Mouse (Mus musculus) forebrain, embryonic 13.5 days (tissue): ENCODE measurements at regions not wholly inside any gene's neighbourhood (a gene's known extent, or its start where the extent isn't known, plus 50 kb on each side); places are given as distances from the start of the nearest gene placed in this dataset.
A peak's percentile ranks its signal among the peaks of the same experiment; 100 is the strongest.

Experiments
- ATAC-seq: fragments of 200-750 bp; cut with Nextera tagmentation; 2 replicates; pipeline ENCODE4 v1.8.0; 2017
- H3K27ac ChIP-seq: fragments of 300-500 bp; sonication (generic); 2 replicates; pipeline ENCODE4 v1.5.1; 2015; ENCODE audit warnings: inconsistent platforms, mild to moderate bottlenecking, moderate library complexity
- H3K27me3 ChIP-seq: fragments of 300-500 bp; sonication (generic); 2 replicates; pipeline ENCODE4 v1.6.1; 2015; ENCODE audit warnings: mild to moderate bottlenecking, inconsistent platforms
- H3K36me3 ChIP-seq: fragments of 300-500 bp; sonication (generic); 2 replicates; pipeline ENCODE4 v1.6.1; 2015; ENCODE audit warnings: mild to moderate bottlenecking, inconsistent platforms; ENCODE audit not compliant: poor library complexity, severe bottlenecking
- H3K4me1 ChIP-seq: fragments of 300-500 bp; sonication (generic); 2 replicates; pipeline ENCODE4 v1.6.1; 2015; ENCODE audit warnings: inconsistent platforms
- H3K4me2 ChIP-seq: fragments of 300-500 bp; sonication (generic); 2 replicates; pipeline ENCODE4 v1.6.1; 2015; ENCODE audit warnings: inconsistent platforms, mild to moderate bottlenecking, moderate library complexity
- H3K4me3 ChIP-seq: fragments of 300-500 bp; sonication (generic); 2 replicates; pipeline ENCODE4 v1.5.1; 2015; ENCODE audit warnings: mild to moderate bottlenecking, inconsistent platforms
- H3K9ac ChIP-seq: fragments of 300-500 bp; sonication (generic); 2 replicates; pipeline ENCODE4 v1.6.1; 2015; ENCODE audit warnings: mild to moderate bottlenecking, inconsistent platforms
- H3K9me3 ChIP-seq: fragments of 300-500 bp; sonication (generic); replicated peaks from 2 replicates; pipeline ENCODE4 v1.6.1; 2016; ENCODE audit warnings: inconsistent platforms
- WGBS: fragments of 180-500 bp; shearing (Covaris S2); methylation state at CpG from one replicate; pipeline ENCODE4 v1.1.7; 2015; 5-methylcytosine and 5-hydroxymethylcytosine counted together

DNA sequence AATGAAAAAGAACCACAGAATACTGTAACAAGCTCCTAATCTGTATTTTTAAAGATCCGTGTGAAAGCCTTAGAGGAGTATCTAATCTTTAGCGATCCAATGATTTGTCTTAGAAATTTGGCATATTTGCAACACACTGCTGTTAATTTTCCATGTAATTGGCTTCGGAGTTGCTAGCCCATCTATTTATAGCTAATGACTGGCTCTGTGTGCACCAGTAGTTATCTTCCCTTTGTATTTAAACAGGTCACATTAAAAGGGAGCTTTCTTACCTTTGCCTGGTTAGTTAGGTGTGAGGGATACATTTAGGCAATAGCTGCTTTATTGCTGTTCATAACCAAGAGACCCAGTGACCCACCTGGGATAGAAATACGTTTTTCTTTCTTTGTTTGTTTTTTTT lies 256.3 kb upstream of the Mme start:
- H3K4me3 ChIP-seq, result no peak overlapping the region
- no peaks in the 10 kb centered on the region for H3K36me3 ChIP-seq
- H3K4me2 ChIP-seq, result no peak overlapping the region
- ATAC-seq, result no peak
- H3K9ac ChIP-seq, result no peak overlapping the region
- no peaks in the 10 kb centered on the region for H3K4me1 ChIP-seq
- no peaks in the 10 kb centered on the region for H3K27me3 ChIP-seq
- no peak overlapping the region for H3K27ac ChIP-seq
- H3K9me3 ChIP-seq, result no peaks in the 10 kb centered on the region
- 67% methylated on average over 4 of the region's 4 CpGs for WGBS

DNA sequence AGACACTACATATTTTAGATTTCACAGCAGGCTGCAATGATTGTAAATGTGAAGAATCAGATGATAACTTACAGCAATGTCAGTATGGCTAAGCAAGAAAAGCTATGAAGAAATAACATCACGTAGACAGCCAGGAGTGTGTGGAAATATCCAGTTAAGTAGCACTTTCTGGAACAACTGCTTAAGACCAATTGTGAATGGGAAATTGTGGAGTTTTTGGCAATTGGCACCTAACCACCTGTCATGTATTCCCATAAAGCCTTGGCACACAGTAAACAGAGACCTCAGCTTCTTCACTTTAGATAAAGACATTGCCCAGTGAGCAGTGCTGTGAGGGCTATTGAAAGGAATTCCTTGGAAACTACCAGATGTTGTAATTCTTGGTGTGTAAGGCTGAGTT lies 264.4 kb upstream of the Mme start:
- no peak overlapping the region for H3K27ac ChIP-seq
- no peaks in the 10 kb centered on the region for H3K27me3 ChIP-seq
- H3K4me3 ChIP-seq, result no peak overlapping the region
- no peak overlapping the region for H3K9ac ChIP-seq
- no peak overlapping the region for H3K4me2 ChIP-seq
- no peaks in the 10 kb centered on the region for H3K36me3 ChIP-seq
- no peaks in the 10 kb centered on the region for H3K9me3 ChIP-seq
- H3K4me1 ChIP-seq, result no peaks in the 10 kb centered on the region
- WGBS, result 95% methylated on average over 1 of the region's 1 CpGs
- no peak for ATAC-seq

DNA sequence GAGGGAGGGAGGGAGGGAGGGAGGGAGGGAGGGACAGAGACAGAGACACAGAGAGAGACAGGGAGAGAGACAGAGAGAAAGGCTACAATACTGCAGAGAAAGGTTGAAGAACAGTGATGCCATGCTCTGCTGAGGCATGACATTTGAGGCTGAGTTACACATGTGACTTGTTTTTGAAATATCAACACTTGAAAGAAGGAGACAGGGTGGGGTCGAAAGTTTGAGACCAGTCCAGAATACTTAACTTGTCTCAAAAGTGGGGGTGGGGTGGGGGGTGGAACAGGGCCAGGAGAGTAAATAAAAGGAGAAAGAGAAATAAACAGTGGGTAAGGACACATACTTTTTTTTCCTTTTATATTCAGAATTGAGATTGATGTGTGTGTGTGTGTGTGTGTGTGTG lies 278.1 kb upstream of the Mme start:
- no peak overlapping the region for H3K4me2 ChIP-seq
- no peak overlapping the region for H3K4me3 ChIP-seq
- no peak overlapping the region for H3K27ac ChIP-seq
- H3K4me1 ChIP-seq, result no peaks in the 10 kb centered on the region
- no peak overlapping the region for H3K9ac ChIP-seq
- no peaks in the 10 kb centered on the region for H3K36me3 ChIP-seq
- H3K9me3 ChIP-seq, result no peaks in the 10 kb centered on the region
- no peak for ATAC-seq
- H3K27me3 ChIP-seq, result no peaks in the 10 kb centered on the region
- WGBS, result 78% methylated on average over 1 of the region's 1 CpGs

DNA sequence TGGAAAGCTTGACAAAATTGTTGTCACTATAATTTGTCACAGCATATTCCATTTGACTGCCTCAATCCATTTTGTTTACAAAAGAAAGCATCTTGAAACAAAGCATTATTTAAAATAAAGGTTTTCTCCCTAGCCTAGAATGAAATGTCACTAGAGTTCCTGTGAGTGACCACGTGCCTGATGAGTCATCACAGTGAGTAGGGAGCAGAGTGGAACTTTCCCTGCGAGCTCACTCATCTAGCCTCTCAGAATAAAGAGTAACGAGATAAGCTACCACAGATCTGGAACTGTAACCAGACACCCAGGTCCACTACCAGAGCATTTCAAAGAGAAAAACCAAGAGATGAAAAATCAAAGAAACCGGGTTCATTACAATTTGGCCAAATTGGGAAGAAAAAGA lies 278.7 kb upstream of the Mme start:
- no peak for ATAC-seq
- WGBS, result 55% methylated on average over 4 of the region's 4 CpGs
- Histone ChIP-seq H3K4me3 (no peak overlapping the region), H3K27ac (no peak overlapping the region), H3K9ac (no peak overlapping the region), H3K36me3 (no peaks in the 10 kb centered on the region), H3K27me3 (no peaks in the 10 kb centered on the region), H3K9me3 (no peaks in the 10 kb centered on the region), H3K4me1 (no peaks in the 10 kb centered on the region), H3K4me2 (no peak overlapping the region)

DNA sequence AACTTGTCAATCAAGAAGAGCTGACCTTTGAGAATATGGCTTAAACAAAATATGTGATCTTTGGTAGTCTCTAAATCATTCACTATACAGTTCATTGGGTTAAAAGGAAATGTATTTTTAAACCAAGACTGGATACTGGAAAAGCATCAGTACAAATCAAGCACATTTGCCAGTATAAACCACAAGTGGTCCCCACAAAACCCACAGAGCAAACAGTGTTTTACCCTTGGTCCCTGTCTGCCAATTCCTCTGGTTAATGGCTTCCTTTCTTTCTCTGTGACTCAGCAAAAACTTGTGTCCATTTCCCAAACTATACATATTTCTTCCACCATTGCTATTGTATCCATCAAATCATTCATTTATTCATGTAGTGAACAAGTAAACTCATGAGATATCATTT lies 296.0 kb upstream of the Mme start:
- Histone ChIP-seq H3K4me2 (no peak overlapping the region), H3K27ac (no peak overlapping the region), H3K36me3 (no peaks in the 10 kb centered on the region), H3K4me3 (no peak overlapping the region), H3K9me3 (no peaks in the 10 kb centered on the region), H3K9ac (no peak overlapping the region), H3K4me1 (no peaks in the 10 kb centered on the region), H3K27me3 (no peaks in the 10 kb centered on the region)
- ATAC-seq, result no peak

DNA sequence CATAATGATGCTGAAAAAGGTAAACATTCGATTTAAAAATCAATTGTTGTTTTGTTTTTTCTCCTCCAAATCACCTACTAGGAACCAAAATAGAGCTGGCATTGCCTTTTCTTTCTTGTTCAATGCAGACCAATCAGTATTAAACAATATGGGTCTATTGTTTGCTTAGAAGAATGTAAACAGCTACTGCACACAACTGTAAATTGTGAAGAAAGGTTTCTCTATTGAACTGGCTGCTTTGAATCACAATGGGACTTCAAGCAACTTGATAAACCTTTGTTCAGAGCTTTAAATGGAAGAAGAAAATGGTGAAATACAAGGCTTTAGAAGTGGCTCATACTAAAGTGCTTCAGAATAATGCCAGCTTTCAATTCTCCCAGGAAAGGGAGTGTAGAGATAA lies 302.7 kb upstream of the Mme start:
- no peaks in the 10 kb centered on the region for H3K9me3 ChIP-seq
- WGBS, result 55% methylated on average over 1 of the region's 1 CpGs
- ATAC-seq, result no peak
- H3K27ac ChIP-seq, result no peak overlapping the region
- H3K4me2 ChIP-seq, result no peak overlapping the region
- H3K4me3 ChIP-seq, result no peak overlapping the region
- no peak overlapping the region for H3K9ac ChIP-seq
- H3K36me3 ChIP-seq, result no peaks in the 10 kb centered on the region
- H3K4me1 ChIP-seq, result no peaks in the 10 kb centered on the region
- no peaks in the 10 kb centered on the region for H3K27me3 ChIP-seq

DNA sequence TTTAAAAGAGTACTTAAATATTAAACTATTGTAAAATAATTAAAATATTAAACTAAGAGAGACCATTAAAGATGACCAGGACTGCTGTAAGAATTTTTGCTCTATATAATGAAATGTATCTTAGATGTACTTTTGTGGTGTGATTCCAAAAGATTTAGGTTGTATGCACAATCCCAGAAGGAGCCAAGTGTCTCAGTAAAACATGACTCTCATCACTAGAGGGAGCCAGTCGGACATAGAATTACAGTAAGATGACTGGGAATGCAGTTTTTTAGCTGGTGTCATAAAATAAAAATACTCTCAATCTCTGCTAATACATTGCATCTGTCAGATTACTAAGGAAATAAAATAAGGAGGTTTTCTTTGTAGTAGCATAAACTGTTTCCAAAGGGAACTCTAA lies 316.9 kb upstream of the Mme start:
- Histone ChIP-seq H3K9me3 (no peaks in the 10 kb centered on the region), H3K27ac (no peak overlapping the region), H3K4me3 (no peak overlapping the region), H3K4me2 (no peak overlapping the region), H3K4me1 (no peaks in the 10 kb centered on the region), H3K27me3 (no peaks in the 10 kb centered on the region), H3K9ac (no peak overlapping the region), H3K36me3 (no peaks in the 10 kb centered on the region)
- 5% methylated on average over 1 of the region's 1 CpGs for WGBS
- ATAC-seq, result 0 out of 2 replicates have a peak, but pooled peaks have one; percentile 41

DNA sequence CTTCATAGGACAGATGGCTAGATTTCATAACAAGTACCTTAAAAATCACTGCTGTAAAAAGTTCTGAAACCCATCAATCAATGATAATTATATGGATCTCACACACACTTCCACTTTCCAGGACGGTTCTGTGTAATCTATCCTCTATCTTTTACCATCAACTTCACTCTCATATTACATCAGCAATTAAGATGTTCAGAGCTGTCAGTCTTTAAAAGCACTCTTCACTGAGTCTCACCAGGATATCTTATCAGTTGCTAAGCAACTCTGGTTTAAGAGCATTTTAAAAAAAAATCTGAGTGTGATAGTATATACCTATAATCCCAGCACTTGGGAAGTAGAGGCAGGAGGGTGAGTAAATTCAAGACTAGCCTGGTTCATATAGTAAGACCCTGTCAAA lies 312.0 kb upstream of the Gpr149 start:
- no peaks in the 10 kb centered on the region for H3K9me3 ChIP-seq
- 32% methylated on average over 1 of the region's 1 CpGs for WGBS
- H3K4me2 ChIP-seq, result no peak overlapping the region
- no peak overlapping the region for H3K9ac ChIP-seq
- no peak overlapping the region for H3K27ac ChIP-seq
- no peak overlapping the region for H3K4me3 ChIP-seq
- H3K4me1 ChIP-seq, result no peaks in the 10 kb centered on the region
- peak; percentile 69 for ATAC-seq
- no peaks in the 10 kb centered on the region for H3K36me3 ChIP-seq
- no peaks in the 10 kb centered on the region for H3K27me3 ChIP-seq

DNA sequence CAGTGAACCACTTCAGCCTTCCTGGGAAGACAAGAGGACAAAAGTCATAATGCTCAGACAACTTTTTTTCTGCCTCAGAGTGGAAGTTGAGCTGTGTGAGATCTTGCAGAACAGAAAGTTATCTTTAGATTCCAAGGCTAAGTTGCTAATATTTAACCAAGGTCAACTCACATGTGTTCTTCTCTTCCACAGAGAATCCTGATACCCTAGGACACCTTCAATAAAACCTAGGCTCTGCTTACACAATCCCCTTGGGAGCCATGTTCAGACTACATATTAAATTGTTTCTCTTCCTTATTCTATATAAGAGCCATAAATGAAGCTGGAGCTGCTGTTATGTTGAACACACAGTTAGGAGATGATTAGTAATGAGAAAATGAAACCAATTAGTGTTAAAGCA lies 280.2 kb upstream of the Gpr149 start:
- H3K9me3 ChIP-seq, result no peaks in the 10 kb centered on the region
- no peaks in the 10 kb centered on the region for H3K4me1 ChIP-seq
- ATAC-seq, result no peak
- H3K27ac ChIP-seq, result no peak overlapping the region
- H3K36me3 ChIP-seq, result no peaks in the 10 kb centered on the region
- H3K4me3 ChIP-seq, result no peak overlapping the region
- no peaks in the 10 kb centered on the region for H3K27me3 ChIP-seq
- H3K4me2 ChIP-seq, result no peak overlapping the region
- no peak overlapping the region for H3K9ac ChIP-seq

DNA sequence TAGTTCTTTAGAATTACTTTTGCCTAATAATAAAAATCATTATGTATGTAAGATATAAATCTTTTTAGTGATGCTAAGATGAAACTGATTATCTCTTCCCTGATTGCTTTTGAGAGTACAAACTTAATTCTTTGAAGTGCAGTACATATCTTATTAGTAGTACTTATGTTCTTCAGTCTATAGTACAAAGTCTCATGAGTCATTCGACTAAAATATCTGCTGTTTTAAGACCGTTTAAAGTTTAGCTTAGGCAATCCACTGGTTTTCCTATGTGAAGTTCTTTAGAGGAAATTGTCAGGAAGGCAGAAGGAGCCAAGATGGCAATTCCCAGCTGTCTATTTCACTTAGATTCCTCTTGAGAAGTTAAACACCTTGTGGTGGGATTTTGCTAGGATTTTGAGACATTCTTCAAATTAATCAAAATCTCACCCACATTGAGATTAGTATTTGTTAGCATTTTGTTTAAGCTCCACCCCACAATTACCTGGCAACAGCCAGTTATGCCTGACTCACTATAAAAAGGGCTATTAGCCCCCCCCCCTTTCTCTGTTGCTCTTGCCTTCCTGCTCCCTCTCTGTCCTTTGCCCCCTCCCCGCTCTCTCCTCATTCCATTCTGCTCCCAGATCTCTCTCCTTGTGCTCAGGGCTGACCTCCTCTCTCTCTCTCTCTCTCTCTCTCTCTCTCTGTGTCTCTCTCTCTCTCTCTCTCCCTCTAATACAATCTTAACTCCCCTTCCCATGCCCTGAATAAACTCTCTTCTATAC lies 277.6 kb upstream of the Gpr149 start:
- H3K4me1 ChIP-seq, result no peaks in the 10 kb centered on the region
- no peak overlapping the region for H3K4me3 ChIP-seq
- H3K27me3 ChIP-seq, result no peaks in the 10 kb centered on the region
- no peak overlapping the region for H3K27ac ChIP-seq
- no peak overlapping the region for H3K4me2 ChIP-seq
- no peak overlapping the region for H3K9ac ChIP-seq
- ATAC-seq, result no peak
- WGBS, result 80% methylated on average over 3 of the region's 3 CpGs
- H3K9me3 ChIP-seq, result no peaks in the 10 kb centered on the region
- H3K36me3 ChIP-seq, result no peaks in the 10 kb centered on the region

DNA sequence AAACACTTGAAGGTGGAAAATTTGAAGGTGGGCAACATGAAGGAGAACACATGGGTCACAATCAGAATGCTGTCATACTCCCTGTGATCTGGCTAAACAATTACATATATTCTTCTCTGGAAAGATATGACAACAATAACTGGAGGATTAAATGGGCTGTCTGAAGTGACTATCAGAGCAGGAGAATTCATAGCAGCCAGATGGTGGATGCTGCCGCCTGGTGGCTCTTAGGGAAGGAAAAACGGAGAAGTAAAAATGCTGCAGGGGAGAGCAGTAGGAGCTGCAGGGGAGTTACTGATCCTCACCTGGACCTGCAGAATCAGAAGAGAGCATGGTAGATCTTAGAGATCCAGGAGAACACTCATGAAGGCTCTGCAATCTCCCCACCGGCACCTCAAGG lies 255.8 kb upstream of the Gpr149 start:
- no peaks in the 10 kb centered on the region for H3K9me3 ChIP-seq
- no peak overlapping the region for H3K4me3 ChIP-seq
- no peaks in the 10 kb centered on the region for H3K27me3 ChIP-seq
- H3K9ac ChIP-seq, result no peak overlapping the region
- H3K36me3 ChIP-seq, result no peaks in the 10 kb centered on the region
- WGBS, result 14% methylated on average over 3 of the region's 3 CpGs
- no peaks in the 10 kb centered on the region for H3K4me1 ChIP-seq
- H3K27ac ChIP-seq, result no peak overlapping the region
- peak; percentile 76 for ATAC-seq
- no peak overlapping the region for H3K4me2 ChIP-seq

DNA sequence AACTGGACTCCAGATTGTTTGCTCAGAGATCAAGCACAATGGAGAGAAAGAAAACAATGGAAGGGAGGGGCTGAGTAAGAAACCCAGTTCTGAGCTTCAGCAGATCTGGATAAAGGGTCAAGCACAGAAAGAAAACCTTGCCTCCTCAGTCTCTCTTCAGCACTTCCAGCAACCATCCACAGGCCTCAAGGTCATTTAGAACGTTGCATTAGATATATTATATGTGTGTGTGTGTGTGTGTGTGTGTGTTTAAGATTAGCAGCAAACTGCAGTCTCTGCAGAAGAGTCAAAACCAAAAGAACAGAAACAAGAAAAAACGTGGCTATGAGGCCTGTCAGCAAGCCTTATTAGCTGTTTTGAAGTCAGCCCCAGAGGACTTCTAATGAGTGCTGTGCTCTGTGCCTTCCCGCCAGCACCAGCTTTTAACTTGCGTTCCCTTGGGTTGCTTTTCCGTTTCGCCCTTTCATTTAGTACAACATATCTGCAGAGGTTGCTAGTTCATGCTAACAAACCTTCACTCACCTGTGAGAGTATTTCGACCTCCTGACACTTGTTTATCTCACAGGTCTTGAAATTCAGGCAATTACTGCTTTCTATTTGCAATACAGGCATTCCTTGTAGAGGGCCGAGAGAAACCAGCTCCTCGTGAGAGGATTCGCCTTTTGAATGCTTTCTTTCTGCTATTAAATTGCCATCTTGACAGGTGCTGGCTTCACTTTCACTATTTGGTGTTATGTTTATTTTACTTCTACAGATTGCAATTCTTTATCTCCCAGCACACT lies 230.9 kb upstream of the Gpr149 start:
- Histone ChIP-seq H3K9ac (no peak overlapping the region), H3K4me1 (no peaks in the 10 kb centered on the region), H3K4me2 (no peak overlapping the region), H3K9me3 (no peaks in the 10 kb centered on the region), H3K27me3 (no peaks in the 10 kb centered on the region), H3K27ac (no peak overlapping the region), H3K4me3 (no peak overlapping the region), H3K36me3 (no peaks in the 10 kb centered on the region)
- 73% methylated on average over 10 of the region's 10 CpGs for WGBS
- no peak for ATAC-seq

DNA sequence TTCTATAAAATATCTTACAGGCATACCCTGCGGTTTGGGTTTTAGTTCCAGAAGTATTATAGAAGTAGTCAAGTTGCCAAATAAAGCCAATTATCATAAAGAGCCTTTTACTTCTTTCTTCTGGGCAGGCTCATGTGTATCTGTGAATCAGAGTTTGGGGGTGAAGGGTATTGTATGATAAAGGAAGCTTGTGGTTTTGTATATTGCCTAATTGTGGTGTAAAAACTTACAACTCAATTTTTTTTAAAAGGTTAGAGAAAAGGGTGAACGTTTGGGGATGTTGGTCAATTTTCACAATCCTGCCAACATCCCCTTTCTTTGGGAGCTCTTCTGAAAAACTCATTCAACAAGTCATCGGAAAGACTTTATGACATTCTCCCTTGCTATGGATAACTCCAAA lies 219.0 kb upstream of the Gpr149 start:
- H3K9ac ChIP-seq, result no peak overlapping the region
- H3K4me1 ChIP-seq, result no peaks in the 10 kb centered on the region
- H3K9me3 ChIP-seq, result no peaks in the 10 kb centered on the region; the same call in 1 of the 2 replicates
- H3K36me3 ChIP-seq, result no peaks in the 10 kb centered on the region
- whole genome bisulfite sequencing, result 86% methylated on average over 3 of the region's 3 CpGs
- H3K4me2 ChIP-seq, result no peak overlapping the region
- H3K4me3 ChIP-seq, result no peak overlapping the region
- no peaks in the 10 kb centered on the region for H3K27me3 ChIP-seq
- no peak for ATAC-seq
- H3K27ac ChIP-seq, result no peak overlapping the region
